Mouse (Mus musculus) liver, embryonic 14.5 days (tissue): ENCODE data around the gene Apbb1ip. TPM values are rescaled to one million over a fixed set of nuclear protein-coding genes. Genes with fewer than 3 reads are reported as not detected.
"Not testable (repeated sequence)": the region's sequence is repeated elsewhere in the genome, so short reads cannot be mapped to it uniquely, and the experiment has no call there.

Experiments
- ATAC-seq: fragments of 200-750 bp; cut with Nextera tagmentation; 2 replicates; pipeline ENCODE4 v1.8.0; 2017; ENCODE audit warnings: moderate number of reproducible peaks, mild to moderate bottlenecking, moderate library complexity; ENCODE audit not compliant: insufficient read depth
- DNase-seq, 3 experiments: peaks; one replicate each; pipeline ENCODE4 v3.0.0-alpha.2; 2012 to 2013; ENCODE audit warnings: low read depth in 3 of 3, low spot score in 3 of 3
- H3K27ac ChIP-seq: fragments of 300-500 bp; sonication (generic); 2 replicates; pipeline ENCODE4 v1.5.1; 2014; ENCODE audit warnings: moderate library complexity, mild to moderate bottlenecking, control low read depth, inconsistent platforms
- H3K27me3 ChIP-seq: fragments of 300-500 bp; sonication (generic); 2 replicates; pipeline ENCODE4 v1.6.1; 2014; ENCODE audit warnings: mild to moderate bottlenecking, low read length, moderate library complexity; ENCODE audit not compliant: control insufficient read depth, insufficient read depth
- H3K36me3 ChIP-seq: fragments of 300-500 bp; sonication (generic); replicated peaks from 2 replicates; pipeline ENCODE4 v1.6.1; 2014; ENCODE audit warnings: low read depth; ENCODE audit not compliant: control insufficient read depth, insufficient read depth
- H3K4me1 ChIP-seq, 2 experiments: fragments of 200-500 bp in 1 of 2; fragments of 300-500 bp in 1 of 2; sonication (generic) in 1 of 2; replicated peaks; 2 replicates each; pipeline ENCODE4 v1.6.1; 2012 to 2014; ENCODE audit warnings: antibody characterized with exemption in 1 of 2, inconsistent platforms in 1 of 2, low read length in 1 of 2; ENCODE audit not compliant: control insufficient read depth in 2 of 2, insufficient read depth in 2 of 2
- H3K4me2 ChIP-seq: fragments of 300-500 bp; sonication (generic); 2 replicates; pipeline ENCODE4 v1.6.1; 2014; ENCODE audit warnings: low read depth, mild to moderate bottlenecking, control low read depth, moderate library complexity
- H3K4me3 ChIP-seq, 2 experiments: fragments of 200-500 bp in 1 of 2; fragments of 300-500 bp in 1 of 2; sonication (generic) in 1 of 2; 2 replicates each; pipeline ENCODE4 v1.5.1; 2012 to 2014; ENCODE audit warnings: low read depth in 2 of 2, low read length in 2 of 2, mild to moderate bottlenecking in 2 of 2, control low read depth in 1 of 2, inconsistent platforms in 1 of 2, moderate library complexity in 1 of 2; ENCODE audit not compliant: insufficient read depth in 1 of 2
- H3K9ac ChIP-seq: fragments of 300-500 bp; sonication (generic); replicated peaks from 2 replicates; pipeline ENCODE4 v1.6.1; 2014; ENCODE audit warnings: mild to moderate bottlenecking, control low read depth, moderate library complexity
- H3K9me3 ChIP-seq: fragments of 300-500 bp; sonication (generic); 2 replicates; pipeline ENCODE4 v1.6.1; 2016; ENCODE audit warnings: low read length, mixed read lengths; ENCODE audit not compliant: control insufficient read depth
- CTCF ChIP-seq: IDR thresholded peaks from 2 replicates; pipeline ENCODE4 v1.5.1; 2016; ENCODE audit warnings: antibody characterized with exemption, low read depth, control low read depth
- EP300 ChIP-seq: IDR thresholded peaks from 2 replicates; pipeline ENCODE4 v1.6.1; 2016; ENCODE audit warnings: antibody characterized with exemption, low read depth
- WGBS: fragments of 180-500 bp; shearing (Covaris S2); extraction: QIAGEN DNeasy Blood & Tissue Kit; methylation state at CpG from one replicate; pipeline ENCODE4 v1.1.7; 2014; ENCODE audit not compliant: insufficient replicate concordance; 5-methylcytosine and 5-hydroxymethylcytosine counted together
- polyA plus RNA-seq, 2 experiments: library from polyadenylated mRNA; depleted of rRNA in 1 of 2; stranded (reverse) in 1 of 2; unstranded in 1 of 2; fragments of >200 nt; fragmentation: Nextera tagmentation in 1 of 2; extraction: Ambion mirVana in 1 of 2; gene quantifications; 2 replicates each; pipeline versions ENCODE4 v1.2.1 to v1.2.3; 2012 to 2014

Apbb1ip gene
- polyA plus RNA-seq, 2 experiments, result 7.3 to 10.6 TPM

GRCm38 (mm10) chr2:22864394-22865037 lies 90.6 kb downstream of the Apbb1ip start:
- H3K36me3 ChIP-seq, H3K4me1 ChIP-seq, H3K9ac ChIP-seq, H3K27ac ChIP-seq, H3K4me2 ChIP-seq, H3K27me3 ChIP-seq, H3K9me3 ChIP-seq, H3K4me3 ChIP-seq: not testable (repeated sequence)
- peak; percentile 3 to 35 (median 10) for DNase-seq
- TF ChIP-seq CTCF, result peak; percentile 88
- WGBS, result 5% methylated on average over 6 of the region's 6 CpGs
- ATAC-seq, result peak; percentile 47; the same call in 1 of the 2 replicates

GRCm38 (mm10) chr2:22865818-22866217 lies 91.9 kb downstream of the Apbb1ip start:
- Histone ChIP-seq H3K4me1 (no peaks in the 10 kb centered on the region), H3K27ac (no peak overlapping the region), H3K9me3 (no peaks in the 10 kb centered on the region), H3K9ac (no peak overlapping the region), H3K4me2 (no peak overlapping the region), H3K4me3 (no peak overlapping the region), H3K27me3 (no peaks in the 10 kb centered on the region), H3K36me3 (peaks cover under 1% of the 10 kb centered on the region)
- 85% methylated on average over 1 of the region's 1 CpGs for WGBS
- no peak for DNase-seq
- ATAC-seq, result no peak
- TF ChIP-seq CTCF (no peak), EP300 (no peak)

GRCm38 (mm10) chr2:22866894-22867424 lies 93.1 kb downstream of the Apbb1ip start:
- TF ChIP-seq EP300, result no peak
- TF ChIP-seq CTCF, result no peak
- H3K36me3 ChIP-seq, result peaks cover 8% of the 10 kb centered on the region
- H3K4me1 ChIP-seq, result no peaks in the 10 kb centered on the region
- ATAC-seq (no peak), DNase-seq (no peak)
- H3K27ac ChIP-seq, result no peak overlapping the region
- no peak overlapping the region for H3K9ac ChIP-seq
- no peaks in the 10 kb centered on the region for H3K9me3 ChIP-seq
- 66% methylated on average over 7 of the region's 7 CpGs for WGBS
- no peak overlapping the region for H3K4me3 ChIP-seq
- no peak overlapping the region for H3K4me2 ChIP-seq
- H3K27me3 ChIP-seq, result no peaks in the 10 kb centered on the region

GRCm38 (mm10) chr2:22873159-22873558 lies 99.3 kb downstream of the Apbb1ip start:
- Histone ChIP-seq H3K36me3 (peaks cover 8% of the 10 kb centered on the region), H3K9me3 (no peaks in the 10 kb centered on the region), H3K27ac (no peak overlapping the region), H3K9ac (no peak overlapping the region), H3K4me2 (no peak overlapping the region), H3K4me3 (no peak overlapping the region), H3K4me1 (no peaks in the 10 kb centered on the region), H3K27me3 (no peaks in the 10 kb centered on the region)
- 82% methylated on average over 1 of the region's 1 CpGs for WGBS
- TF ChIP-seq EP300, result no peak
- ATAC-seq, result no peak
- DNase-seq, result no peak

- Histone ChIP-seq H3K27me3 (no peaks in the 10 kb centered on the region), H3K4me1 (no peaks in the 10 kb centered on the region), H3K9ac (no peak overlapping the region), H3K4me2 (no peak overlapping the region), H3K4me3 (no peak overlapping the region), H3K27ac (no peak overlapping the region), H3K36me3 (peaks cover 8% of the 10 kb centered on the region), H3K9me3 (no peaks in the 10 kb centered on the region)
- WGBS, result 82% methylated on average over 10 of the region's 10 CpGs
- no peak for ATAC-seq
- no peak for TF ChIP-seq CTCF
- no peak for TF ChIP-seq EP300
- no peak for DNase-seq
Measured at GRCm38 (mm10) chr2:22874628-22875027, 100.7 kb downstream of the Apbb1ip start.
